8 mouse cellular contexts compared by ENCODE assay signal in genomic region chr11:24076127-24076650, GRCm38 (mm10). TPM values are rescaled to one million over a fixed set of nuclear protein-coding genes. Genes with fewer than 3 reads are reported as not detected.
DNase-seq lines count a peak whose midpoint lies in the region; ATAC-seq and TF ChIP-seq lines count a peak whose summit lies in the region.

No protein-coding gene starts in this region.

- TF ChIP-seq CTCF in cerebellum, adult 2 months (IDR thresholded peaks at IDR 0.05; ENCODE audit: borderline replicate concordance, insufficient read depth, low read depth, low read length): no peak
- TF ChIP-seq CTCF in midbrain, postnatal 0 days (IDR thresholded peaks at IDR 0.05): peak; percentile 67

- peak; percentile 15 to 44 for DNase-seq in cerebellum, adult 2 months
- DNase-seq in cerebellum, adult 9-10 months: no peak
- peak; percentile 74 for DNase-seq in embryo, embryonic 10 days (ENCODE audit: low spot score)
- DNase-seq in gastrocnemius, postnatal 25 days: peak; percentile 8
- peak; percentile 38 for DNase-seq in kidney, adult 9 months
- peak; percentile 85 for DNase-seq in liver
- peak; percentile 92 for DNase-seq in midbrain, postnatal 0 days (ENCODE audit: low spot score)
- peak; percentile 63 to 71 for DNase-seq in spleen, postnatal 14 days (ENCODE audit: low spot score in 2 of 2)

- no peak overlapping the region for H3K27ac ChIP-seq in cerebellum, adult 2 months (ENCODE audit: insufficient read depth, low read length)
- H3K27ac ChIP-seq in midbrain, postnatal 0 days (ENCODE audit: low read depth, low read length): peak overlapping the region; percentile 93

- peaks cover 23% of the 10 kb centered on the region; the same call in 1 of the 2 replicates for H3K27me3 ChIP-seq in cerebellum, adult 2 months (ENCODE audit: control insufficient read depth, insufficient read depth, low read length)
- H3K27me3 ChIP-seq in midbrain, postnatal 0 days (ENCODE audit: insufficient read depth, low read length): 0 out of 2 replicates have a peak, but pooled peaks cover 3% of the 10 kb centered on the region

- ATAC-seq in midbrain, postnatal 0 days (ENCODE audit: low FRiP score): peak; percentile 34

- peak overlapping the region; percentile 84 for H3K9ac ChIP-seq in midbrain, postnatal 0 days (replicated peaks; ENCODE audit: low read length, poor library complexity, severe bottlenecking)

- under 1% methylated on average over 32 of the region's 32 CpGs for WGBS in cerebellum, adult 2 months
- WGBS in midbrain, postnatal 0 days: under 1% methylated on average over 31 of the region's 32 CpGs

- TF ChIP-seq POLR2A in cerebellum, adult 2 months (IDR thresholded peaks at IDR 0.05; ENCODE audit: borderline replicate concordance, insufficient read depth, low read length): no peak

- H3K4me3 ChIP-seq in cerebellum, adult 2 months (replicated peaks; ENCODE audit: insufficient read depth, low read depth, low read length): peak overlapping the region; percentile 59
- H3K4me3 ChIP-seq in midbrain, postnatal 0 days (ENCODE audit: low read depth, low read length): peak overlapping the region; percentile 84

- peak overlapping the region; percentile 99 for H3K4me2 ChIP-seq in midbrain, postnatal 0 days (ENCODE audit: low read depth, low read length, poor library complexity, severe bottlenecking)

- no peaks in the 10 kb centered on the region for H3K9me3 ChIP-seq in midbrain, postnatal 0 days (ENCODE audit: low read length)

- no peaks in the 10 kb centered on the region for H3K36me3 ChIP-seq in midbrain, postnatal 0 days (ENCODE audit: insufficient read depth, low read length)

- H3K4me1 ChIP-seq in cerebellum, adult 2 months (ENCODE audit: control insufficient read depth, insufficient read depth, low read length): no peaks in the 10 kb centered on the region; the same call in 1 of the 2 replicates
- H3K4me1 ChIP-seq in midbrain, postnatal 0 days (ENCODE audit: insufficient read depth, low read length): 0 out of 2 replicates have a peak, but pooled peaks cover 4% of the 10 kb centered on the region

RNA-seq across cellular contexts. Expression of gene A830031A19Rik, which starts 1.3 kb away (rescaled TPM):
- polyA plus RNA-seq in cerebellum, adult 2 months (2012; rRNA removed): 0.21 TPM in 1 of 2 replicates, not detected in the other
- not detected for total RNA-seq in gastrocnemius, postnatal 25 days (2021)
- total RNA-seq in midbrain, postnatal 0 days (2014; rRNA removed): not detected in 2 replicates
- 0.38 TPM in 1 of 2 replicates, not detected in the other for polyA plus RNA-seq in midbrain, postnatal 0 days (2015; fragmentation: Nextera tagmentation; extraction: Ambion mirVana)

RNA-seq across cellular contexts. Expression of gene Bcl11a, which starts 1.7 kb away (rescaled TPM):
- polyA plus RNA-seq in cerebellum, adult 2 months (2012; rRNA removed): 9.5 and 10.4 TPM in 2 replicates
- total RNA-seq in gastrocnemius, postnatal 25 days (2021): under 1 TPM in 1 of 2 experiments, not detected in 1; 0.05 TPM
- 40.9 and 44.6 TPM in 2 replicates for total RNA-seq in midbrain, postnatal 0 days (2014; rRNA removed)
- 80.9 and 85.4 TPM in 2 replicates for polyA plus RNA-seq in midbrain, postnatal 0 days (2015; fragmentation: Nextera tagmentation; extraction: Ambion mirVana)

Comparison
In these comparisons a context has a peak if more than half of its experiments do, and no peak if none do; other contexts are left out.
1. RNA of gene Bcl11a, which starts 1.7 kb away (total RNA-seq): 40.9 to 44.6 TPM in midbrain, postnatal 0 days; 0.05 TPM in gastrocnemius, postnatal 25 days; every median in the first group is over 10 times any median in the second.